Mouse (Mus musculus): ENCODE data around the gene B3galt4. TPM values are rescaled to one million over a fixed set of nuclear protein-coding genes. Genes with fewer than 3 reads are reported as not detected.

Gene B3galt4
- polyA plus RNA-seq, 1 experiment from 2014 or later = 4.0 TPM

DNA sequence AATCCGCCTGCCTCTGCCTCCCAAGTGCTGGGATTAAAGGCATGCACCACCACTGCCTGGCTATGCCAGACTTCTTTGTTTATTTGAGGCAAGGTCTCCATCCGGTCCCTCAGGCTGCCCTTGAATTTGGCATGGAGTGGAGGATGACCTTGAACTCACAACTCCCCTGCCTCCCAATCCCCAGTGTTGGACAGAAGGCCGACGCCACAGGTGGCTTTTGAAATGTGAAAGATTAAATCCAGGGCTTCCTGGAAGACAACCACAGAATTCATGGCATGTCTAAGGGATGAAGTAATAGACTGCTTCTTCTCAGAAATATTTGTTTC, 50.3 kb downstream of the B3galt4 start:
- Histone ChIP-seq H3K9ac (ENCODE audit: low read length) (no peak overlapping the region), H3K27me3 (ENCODE audit: control insufficient read depth, insufficient read depth, low read length) (no peaks in the 10 kb centered on the region), H3K27ac (ENCODE audit: low read depth, low read length) (no peak overlapping the region), H3K36me3 (ENCODE audit: control insufficient read depth, insufficient read depth, low read length) (no peaks in the 10 kb centered on the region), H3K4me2 (ENCODE audit: low read depth, low read length, severe bottlenecking) (no peak overlapping the region), H3K4me3 (ENCODE audit: low read depth, low read length) (no peak overlapping the region), H3K9me3 (ENCODE audit: control insufficient read depth, low read length) (no peaks in the 10 kb centered on the region), H3K4me1 (replicated peaks; ENCODE audit: control insufficient read depth, insufficient read depth, low read length) (no peaks in the 10 kb centered on the region)
- ATAC-seq (replicated peaks; ENCODE audit: low FRiP score) = no peak
- WGBS = 82% methylated on average over 4 of the region's 4 CpGs
- DNase-seq (ENCODE audit: low spot score) = no peak

DNA sequence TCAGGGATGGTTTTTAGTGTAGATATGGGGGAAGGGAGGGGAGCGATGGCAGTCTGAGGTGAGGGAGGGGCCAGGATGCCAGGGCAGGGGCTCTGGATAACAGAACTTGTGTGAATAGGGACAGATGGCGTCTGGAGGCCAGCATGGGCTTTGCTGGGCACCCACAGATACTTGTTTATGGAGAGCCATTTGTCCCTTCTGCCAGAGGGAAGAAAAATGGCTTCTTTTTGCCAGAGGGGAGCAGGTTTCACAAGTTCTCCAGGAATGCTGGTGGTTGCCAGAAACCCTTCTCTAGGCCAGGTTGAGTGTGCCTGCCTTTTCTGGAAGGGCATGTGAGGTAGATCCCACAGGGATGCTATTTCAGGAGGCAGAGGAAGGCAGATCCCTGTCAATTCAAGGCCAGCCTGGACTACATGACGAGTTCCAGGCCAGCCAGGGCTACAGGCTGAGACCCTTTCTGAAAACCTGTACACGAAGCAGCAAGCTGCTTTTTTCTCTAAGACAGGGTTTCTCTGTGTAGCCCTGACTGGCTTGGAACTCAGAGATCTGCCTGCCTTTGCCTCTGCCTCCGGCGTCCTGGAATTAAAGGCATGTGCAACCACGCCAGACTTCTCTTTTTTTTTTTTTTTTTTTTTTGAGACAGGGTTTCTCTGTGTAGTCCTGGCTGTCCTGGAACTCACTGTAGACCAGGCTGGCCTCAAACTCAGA, 50.9 kb downstream of the B3galt4 start:
- WGBS = 75% methylated on average over 7 of the region's 7 CpGs
- DNase-seq (ENCODE audit: low spot score) (no peak), ATAC-seq (replicated peaks; ENCODE audit: low FRiP score) (no peak)
- Histone ChIP-seq H3K9ac (ENCODE audit: low read length) (no peak overlapping the region), H3K4me2 (ENCODE audit: low read depth, low read length, severe bottlenecking) (no peak overlapping the region), H3K27me3 (ENCODE audit: control insufficient read depth, insufficient read depth, low read length) (no peaks in the 10 kb centered on the region), H3K4me3 (ENCODE audit: low read depth, low read length) (no peak overlapping the region), H3K27ac (ENCODE audit: low read depth, low read length) (no peak overlapping the region), H3K36me3 (ENCODE audit: control insufficient read depth, insufficient read depth, low read length) (no peaks in the 10 kb centered on the region), H3K4me1 (replicated peaks; ENCODE audit: control insufficient read depth, insufficient read depth, low read length) (no peaks in the 10 kb centered on the region), H3K9me3 (ENCODE audit: control insufficient read depth, low read length) (no peaks in the 10 kb centered on the region)

Other genes with a start within 250 kb of the B3galt4 start
- gene March2, start 232.8 kb downstream of the B3galt4 start, polyA plus RNA-seq (2014; fragmentation: Nextera tagmentation; extraction: Ambion mirVana) = 39.3 and 40.1 TPM in 2 replicates
- 330 and 338 TPM in 2 replicates for gene Rab11b, start 191.0 kb downstream of the B3galt4 start, polyA plus RNA-seq (2014; fragmentation: Nextera tagmentation; extraction: Ambion mirVana)
- gene Angptl4, start 169.7 kb downstream of the B3galt4 start, polyA plus RNA-seq (2014; fragmentation: Nextera tagmentation; extraction: Ambion mirVana) = 16.6 and 20.9 TPM in 2 replicates
- gene Kank3, start 141.0 kb downstream of the B3galt4 start, polyA plus RNA-seq (2014; fragmentation: Nextera tagmentation; extraction: Ambion mirVana) = 30.4 and 31.1 TPM in 2 replicates
- 758 and 759 TPM in 2 replicates for gene Rps28, start 126.9 kb downstream of the B3galt4 start, polyA plus RNA-seq (2014; fragmentation: Nextera tagmentation; extraction: Ambion mirVana)
- gene Ndufa7, start 126.9 kb downstream of the B3galt4 start, polyA plus RNA-seq (2014; fragmentation: Nextera tagmentation; extraction: Ambion mirVana) = 374 and 400 TPM in 2 replicates
- 62.9 and 74.6 TPM in 2 replicates for gene Cd320, start 108.4 kb downstream of the B3galt4 start, polyA plus RNA-seq (2014; fragmentation: Nextera tagmentation; extraction: Ambion mirVana)
- not detected in 2 replicates for gene Gm7029, start 77.7 kb downstream of the B3galt4 start, polyA plus RNA-seq (2014; fragmentation: Nextera tagmentation; extraction: Ambion mirVana)
- gene Kifc1, start 60.8 kb downstream of the B3galt4 start, polyA plus RNA-seq (2014; fragmentation: Nextera tagmentation; extraction: Ambion mirVana) = 16.0 and 20.4 TPM in 2 replicates
- 0.24 TPM in 1 of 2 replicates, not detected in the other for gene Platr17, start 46.4 kb downstream of the B3galt4 start, polyA plus RNA-seq (2014; fragmentation: Nextera tagmentation; extraction: Ambion mirVana)
- gene Daxx, start 42.1 kb downstream of the B3galt4 start, polyA plus RNA-seq (2014; fragmentation: Nextera tagmentation; extraction: Ambion mirVana) = 68.2 and 73.8 TPM in 2 replicates
- 13.9 and 15.5 TPM in 2 replicates for gene Tapbp, start 35.6 kb downstream of the B3galt4 start, polyA plus RNA-seq (2014; fragmentation: Nextera tagmentation; extraction: Ambion mirVana)
- gene Zbtb22, start 35.6 kb downstream of the B3galt4 start, polyA plus RNA-seq (2014; fragmentation: Nextera tagmentation; extraction: Ambion mirVana) = 13.0 and 14.9 TPM in 2 replicates
- gene Rgl2, start 21.9 kb downstream of the B3galt4 start, polyA plus RNA-seq (2014; fragmentation: Nextera tagmentation; extraction: Ambion mirVana) = 48.0 and 51.5 TPM in 2 replicates
- 202 and 214 TPM in 2 replicates for gene Pfdn6, start 11.1 kb downstream of the B3galt4 start, polyA plus RNA-seq (2014; fragmentation: Nextera tagmentation; extraction: Ambion mirVana)
- 42.6 and 47.2 TPM in 2 replicates for gene Wdr46, start 10.8 kb downstream of the B3galt4 start, polyA plus RNA-seq (2014; fragmentation: Nextera tagmentation; extraction: Ambion mirVana)
- gene Vps52, start 4.3 kb upstream of the B3galt4 start, polyA plus RNA-seq (2014; fragmentation: Nextera tagmentation; extraction: Ambion mirVana) = 44.0 and 46.8 TPM in 2 replicates
- gene Rps18, start 4.5 kb upstream of the B3galt4 start, polyA plus RNA-seq (2014; fragmentation: Nextera tagmentation; extraction: Ambion mirVana) = 1,265 and 1,326 TPM in 2 replicates
- 35.7 and 40.1 TPM in 2 replicates for gene H2-K1, start 48.9 kb upstream of the B3galt4 start, polyA plus RNA-seq (2014; fragmentation: Nextera tagmentation; extraction: Ambion mirVana)
- gene Ring1, start 73.2 kb upstream of the B3galt4 start, polyA plus RNA-seq (2014; fragmentation: Nextera tagmentation; extraction: Ambion mirVana) = 7.5 and 8.3 TPM in 2 replicates
- 81.7 and 101 TPM in 2 replicates for gene H2-Ke6, start 76.6 kb upstream of the B3galt4 start, polyA plus RNA-seq (2014; fragmentation: Nextera tagmentation; extraction: Ambion mirVana)
- 99.6 and 104 TPM in 2 replicates for gene Slc39a7, start 80.2 kb upstream of the B3galt4 start, polyA plus RNA-seq (2014; fragmentation: Nextera tagmentation; extraction: Ambion mirVana)
- gene Rxrb, start 80.3 kb upstream of the B3galt4 start, polyA plus RNA-seq (2014; fragmentation: Nextera tagmentation; extraction: Ambion mirVana) = 32.8 and 40.3 TPM in 2 replicates
- gene Col11a2, start 87.9 kb upstream of the B3galt4 start, polyA plus RNA-seq (2014; fragmentation: Nextera tagmentation; extraction: Ambion mirVana) = 1.3 and 1.7 TPM in 2 replicates
- 0.17 and 0.25 TPM in 2 replicates for gene H2-Oa, start 140.9 kb upstream of the B3galt4 start, polyA plus RNA-seq (2014; fragmentation: Nextera tagmentation; extraction: Ambion mirVana)
- 7.2 and 8.2 TPM in 2 replicates for gene H2-DMa, start 168.1 kb upstream of the B3galt4 start, polyA plus RNA-seq (2014; fragmentation: Nextera tagmentation; extraction: Ambion mirVana)
- gene Brd2, start 171.1 kb upstream of the B3galt4 start, polyA plus RNA-seq (2014; fragmentation: Nextera tagmentation; extraction: Ambion mirVana) = 152 and 163 TPM in 2 replicates
- gene H2-DMb2, start 191.8 kb upstream of the B3galt4 start, polyA plus RNA-seq (2014; fragmentation: Nextera tagmentation; extraction: Ambion mirVana) = 0.15 TPM in 1 of 2 replicates, not detected in the other
- gene H2-DMb1, start 201.6 kb upstream of the B3galt4 start, polyA plus RNA-seq (2014; fragmentation: Nextera tagmentation; extraction: Ambion mirVana) = 0.15 and 0.87 TPM in 2 replicates
- 1.6 and 1.7 TPM in 2 replicates for gene Tap1, start 236.1 kb upstream of the B3galt4 start, polyA plus RNA-seq (2014; fragmentation: Nextera tagmentation; extraction: Ambion mirVana)
- 0.99 and 1.6 TPM in 2 replicates for gene Psmb9, start 236.3 kb upstream of the B3galt4 start, polyA plus RNA-seq (2014; fragmentation: Nextera tagmentation; extraction: Ambion mirVana)
- 1.5 and 1.6 TPM in 2 replicates for gene Psmb8, start 246.2 kb upstream of the B3galt4 start, polyA plus RNA-seq (2014; fragmentation: Nextera tagmentation; extraction: Ambion mirVana)